Mouse (Mus musculus): Measurements from ENCODE around the gene Lrrn2. TPM values are rescaled to one million over a fixed set of nuclear protein-coding genes. Genes with fewer than 3 reads are reported as not detected.
A peak's percentile ranks its signal among the peaks of the same experiment; 100 is the strongest.

Lrrn2 gene
- polyA plus RNA-seq, 1 experiment from 2014 or later = 7.0 TPM

DNA sequence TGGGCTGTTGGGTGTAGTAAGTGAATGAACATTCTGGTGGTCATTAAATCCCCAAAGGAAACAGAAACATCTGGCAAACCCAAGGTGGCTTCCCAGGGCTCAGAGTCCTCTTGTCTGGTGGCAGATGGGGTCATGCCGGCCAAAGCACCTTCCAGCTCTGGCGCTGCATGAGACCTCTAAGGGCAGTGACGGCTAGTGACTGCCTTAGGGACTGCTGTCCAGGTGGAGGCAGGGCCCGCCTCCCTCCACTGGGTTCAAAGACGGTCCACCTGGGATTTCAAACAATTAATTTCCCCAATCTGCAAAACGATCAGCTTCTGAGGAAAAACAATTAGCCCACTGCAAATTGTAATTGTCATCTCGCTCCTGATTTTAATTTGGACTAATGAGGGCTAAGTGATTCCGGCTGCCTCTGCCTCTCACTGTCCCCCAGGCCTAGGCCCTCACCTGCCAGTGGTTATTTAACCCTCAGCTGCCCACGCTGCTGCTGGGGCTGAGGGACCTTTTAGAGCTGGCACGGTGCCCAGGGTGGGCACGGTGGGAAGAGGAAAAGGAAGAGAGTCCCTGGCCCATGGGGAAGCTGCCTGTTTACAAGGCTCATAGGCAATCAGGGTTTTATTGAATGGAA lies 30.5 kb downstream of the Lrrn2 start:
- ATAC-seq (ENCODE audit: low read depth) = no peak
- WGBS = 34% methylated on average over 11 of the region's 11 CpGs
- Histone ChIP-seq H3K9ac (ENCODE audit: low read depth, low read length) (no peak overlapping the region), H3K36me3 (ENCODE audit: control insufficient read depth, insufficient read depth, low read length) (no peaks in the 10 kb centered on the region), H3K27me3 (replicated peaks; ENCODE audit: control insufficient read depth, insufficient read depth, low read length) (no peaks in the 10 kb centered on the region), H3K9me3 (ENCODE audit: control insufficient read depth, low read length) (no peaks in the 10 kb centered on the region), H3K4me2 (ENCODE audit: low read depth, low read length) (no peak overlapping the region), H3K27ac (replicated peaks; ENCODE audit: low read depth, low read length) (no peak overlapping the region), H3K4me1 (ENCODE audit: control insufficient read depth, insufficient read depth, low read length) (no peaks in the 10 kb centered on the region), H3K4me3 (ENCODE audit: low read depth, low read length) (no peak overlapping the region)
- no peak for DNase-seq (ENCODE audit: low spot score)

DNA sequence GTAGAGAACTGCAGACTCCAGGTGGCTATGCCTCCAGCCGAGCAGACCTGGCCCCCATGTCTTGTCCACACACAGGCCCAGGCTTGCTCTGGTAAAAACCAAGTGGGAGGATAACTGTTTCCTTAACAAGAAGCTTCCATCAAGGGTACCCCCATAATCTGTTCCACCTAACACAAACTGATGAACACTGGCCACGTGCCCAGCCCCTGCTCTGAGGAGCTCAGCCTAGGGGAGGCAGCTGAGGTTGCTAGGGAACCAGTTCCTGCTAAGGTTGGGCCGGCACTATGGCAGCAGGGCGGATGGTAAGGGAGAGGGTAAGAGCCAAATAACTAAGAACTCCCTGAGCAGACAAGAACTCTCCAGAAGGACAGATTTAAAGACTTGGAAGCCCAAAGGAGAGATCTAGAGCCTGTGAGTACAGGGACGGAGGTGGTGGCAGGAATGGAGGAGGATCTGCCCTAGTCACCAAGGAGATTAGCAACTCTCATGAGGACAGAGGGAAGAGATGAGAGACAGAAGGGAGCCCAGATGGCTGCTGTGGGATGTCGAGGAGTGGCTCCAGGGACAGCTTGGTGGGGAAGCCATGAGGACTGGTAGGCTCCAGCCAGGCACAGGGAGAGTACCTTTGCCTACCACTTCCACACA lies 35.9 kb downstream of the Lrrn2 start:
- Histone ChIP-seq H3K27me3 (replicated peaks; ENCODE audit: control insufficient read depth, insufficient read depth, low read length) (no peaks in the 10 kb centered on the region; the same call in 1 of the 2 replicates), H3K4me3 (ENCODE audit: low read depth, low read length) (no peak overlapping the region), H3K9me3 (ENCODE audit: control insufficient read depth, low read length) (no peaks in the 10 kb centered on the region), H3K9ac (ENCODE audit: low read depth, low read length) (no peak overlapping the region), H3K4me1 (ENCODE audit: control insufficient read depth, insufficient read depth, low read length) (peaks cover 2% of the 10 kb centered on the region; the same call in 1 of the 2 replicates), H3K36me3 (ENCODE audit: control insufficient read depth, insufficient read depth, low read length) (no peaks in the 10 kb centered on the region), H3K27ac (replicated peaks; ENCODE audit: low read depth, low read length) (no peak overlapping the region), H3K4me2 (ENCODE audit: low read depth, low read length) (no peak overlapping the region)
- WGBS = 54% methylated on average over 6 of the region's 6 CpGs
- no peak for DNase-seq (ENCODE audit: low spot score)
- ATAC-seq (ENCODE audit: low read depth) = peak; percentile 77

DNA sequence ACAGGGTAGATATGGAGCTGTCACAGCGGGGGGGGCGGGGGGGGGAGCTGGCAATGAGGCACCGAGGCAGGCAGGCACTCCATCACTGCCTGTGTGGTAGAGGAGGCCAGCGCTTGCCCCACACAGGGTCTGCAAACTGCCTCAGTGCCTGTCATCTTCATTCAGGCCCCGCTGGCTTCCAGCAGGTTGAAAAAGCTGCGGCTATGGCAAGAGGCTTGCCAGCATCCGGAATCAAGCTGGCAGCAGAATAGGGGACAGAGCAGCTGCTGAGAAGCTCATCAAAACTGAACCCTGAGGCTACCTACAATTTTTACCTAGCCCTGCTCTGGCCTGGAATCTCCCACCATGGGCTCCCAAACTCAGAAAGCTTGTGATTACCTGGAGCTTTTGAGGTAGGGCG lies 37.5 kb downstream of the Lrrn2 start:
- Histone ChIP-seq H3K4me3 (ENCODE audit: low read depth, low read length) (no peak overlapping the region), H3K27ac (replicated peaks; ENCODE audit: low read depth, low read length) (no peak overlapping the region), H3K27me3 (replicated peaks; ENCODE audit: control insufficient read depth, insufficient read depth, low read length) (no peaks in the 10 kb centered on the region; the same call in 1 of the 2 replicates), H3K4me2 (ENCODE audit: low read depth, low read length) (no peak overlapping the region), H3K9me3 (ENCODE audit: control insufficient read depth, low read length) (no peaks in the 10 kb centered on the region), H3K4me1 (ENCODE audit: control insufficient read depth, insufficient read depth, low read length) (peaks cover 7% of the 10 kb centered on the region; the same call in 1 of the 2 replicates), H3K36me3 (ENCODE audit: control insufficient read depth, insufficient read depth, low read length) (no peaks in the 10 kb centered on the region), H3K9ac (ENCODE audit: low read depth, low read length) (no peak overlapping the region)
- no peak for DNase-seq (ENCODE audit: low spot score)
- WGBS = 13% methylated on average over 8 of the region's 8 CpGs
- no peak for ATAC-seq (ENCODE audit: low read depth)

DNA sequence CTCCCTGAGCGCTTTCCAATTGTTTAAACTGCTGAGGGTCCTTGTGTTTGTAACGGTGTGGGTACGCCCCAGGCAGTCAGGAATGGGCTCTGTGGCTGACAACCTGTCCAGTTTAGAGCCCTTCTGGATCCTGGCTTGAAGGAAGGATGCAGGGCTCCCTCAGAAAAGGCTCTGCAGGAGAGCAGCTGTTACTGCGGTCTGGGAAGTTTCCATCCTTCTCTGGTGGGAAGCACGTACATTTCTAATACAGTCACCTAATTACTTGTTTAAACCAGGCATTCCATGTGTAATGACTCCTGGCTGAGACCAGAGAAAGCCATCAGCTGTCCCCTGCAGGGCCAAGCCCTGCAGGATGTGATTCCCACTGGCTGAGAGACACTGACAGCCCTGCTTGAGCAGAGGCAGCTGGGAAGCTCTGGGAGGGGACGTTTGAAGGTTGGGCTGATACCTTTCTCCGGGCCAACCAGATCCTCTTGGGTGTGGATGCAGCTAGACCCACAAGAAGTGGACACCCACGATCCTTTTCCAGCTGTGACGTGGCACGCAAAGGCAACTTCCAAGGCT lies 38.1 kb downstream of the Lrrn2 start:
- no peak overlapping the region for H3K4me2 ChIP-seq (ENCODE audit: low read depth, low read length)
- no peak for ATAC-seq (ENCODE audit: low read depth)
- H3K27me3 ChIP-seq (replicated peaks; ENCODE audit: control insufficient read depth, insufficient read depth, low read length) = no peaks in the 10 kb centered on the region; the same call in 1 of the 2 replicates
- no peaks in the 10 kb centered on the region for H3K9me3 ChIP-seq (ENCODE audit: control insufficient read depth, low read length)
- WGBS = 11% methylated on average over 10 of the region's 10 CpGs
- H3K9ac ChIP-seq (ENCODE audit: low read depth, low read length) = no peak overlapping the region
- H3K4me3 ChIP-seq (ENCODE audit: low read depth, low read length) = no peak overlapping the region
- no peaks in the 10 kb centered on the region for H3K36me3 ChIP-seq (ENCODE audit: control insufficient read depth, insufficient read depth, low read length)
- peaks cover 7% of the 10 kb centered on the region; the same call in 1 of the 2 replicates for H3K4me1 ChIP-seq (ENCODE audit: control insufficient read depth, insufficient read depth, low read length)
- DNase-seq (ENCODE audit: low spot score) = no peak
- no peak overlapping the region for H3K27ac ChIP-seq (replicated peaks; ENCODE audit: low read depth, low read length)

DNA sequence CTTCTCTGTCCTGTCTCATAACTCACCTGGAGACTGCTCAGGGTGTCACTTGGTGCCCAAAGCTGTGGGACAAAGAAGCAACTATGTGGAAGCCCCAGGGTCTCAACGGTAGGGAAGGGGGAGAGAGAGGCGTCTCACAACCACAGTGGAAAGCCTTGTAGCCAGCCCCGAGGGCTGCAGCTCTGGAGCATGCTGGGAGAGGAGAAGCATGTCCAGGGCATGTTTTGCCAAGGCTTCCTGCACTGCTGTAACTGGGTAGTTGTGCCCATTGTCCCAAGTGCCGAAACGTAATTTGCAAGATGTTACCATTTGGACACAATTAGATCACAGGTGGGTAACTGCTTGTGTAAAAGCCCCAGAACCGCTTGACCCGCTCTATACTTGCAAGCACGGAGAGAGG lies 39.2 kb downstream of the Lrrn2 start:
- no peak for DNase-seq (ENCODE audit: low spot score)
- no peaks in the 10 kb centered on the region; the same call in 1 of the 2 replicates for H3K27me3 ChIP-seq (replicated peaks; ENCODE audit: control insufficient read depth, insufficient read depth, low read length)
- no peaks in the 10 kb centered on the region for H3K9me3 ChIP-seq (ENCODE audit: control insufficient read depth, low read length)
- H3K36me3 ChIP-seq (ENCODE audit: control insufficient read depth, insufficient read depth, low read length) = no peaks in the 10 kb centered on the region
- H3K4me2 ChIP-seq (ENCODE audit: low read depth, low read length) = no peak overlapping the region
- H3K27ac ChIP-seq (replicated peaks; ENCODE audit: low read depth, low read length) = no peak overlapping the region
- no peak overlapping the region for H3K4me3 ChIP-seq (ENCODE audit: low read depth, low read length)
- H3K4me1 ChIP-seq (ENCODE audit: control insufficient read depth, insufficient read depth, low read length) = peaks cover 7% of the 10 kb centered on the region; the same call in 1 of the 2 replicates
- WGBS = 74% methylated on average over 8 of the region's 8 CpGs
- H3K9ac ChIP-seq (ENCODE audit: low read depth, low read length) = no peak overlapping the region
- no peak for ATAC-seq (ENCODE audit: low read depth)

DNA sequence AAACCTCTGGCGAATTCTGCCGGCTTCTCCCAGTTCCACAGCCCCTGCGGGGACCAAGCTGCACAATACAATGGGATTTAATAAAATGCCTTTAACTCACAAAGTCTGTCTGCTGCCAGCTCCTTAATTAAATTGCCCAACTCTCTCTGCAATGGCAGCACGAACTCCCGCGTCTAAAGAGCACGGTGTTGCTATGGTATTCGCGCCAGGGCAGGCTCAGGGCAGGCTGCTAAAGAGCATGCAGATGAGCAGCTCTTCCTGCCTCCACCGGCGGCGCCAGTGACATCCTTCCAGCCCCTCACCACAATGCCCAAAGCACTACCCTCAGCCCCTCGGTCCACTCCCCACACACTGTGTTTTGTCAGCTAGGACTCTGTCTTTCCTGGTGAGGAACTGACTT lies 41.0 kb downstream of the Lrrn2 start:
- H3K27me3 ChIP-seq (replicated peaks; ENCODE audit: control insufficient read depth, insufficient read depth, low read length) = no peaks in the 10 kb centered on the region; the same call in 1 of the 2 replicates
- H3K9me3 ChIP-seq (ENCODE audit: control insufficient read depth, low read length) = no peaks in the 10 kb centered on the region
- no peak overlapping the region for H3K27ac ChIP-seq (replicated peaks; ENCODE audit: low read depth, low read length)
- WGBS = 11% methylated on average over 13 of the region's 13 CpGs
- H3K4me3 ChIP-seq (ENCODE audit: low read depth, low read length) = no peak overlapping the region
- DNase-seq (ENCODE audit: low spot score) (no peak), ATAC-seq (ENCODE audit: low read depth) (peak; percentile 24; the same call in 1 of the 2 replicates)
- no peak overlapping the region for H3K9ac ChIP-seq (ENCODE audit: low read depth, low read length)
- peak overlapping the region; percentile 32; the same call in 1 of the 2 replicates for H3K4me2 ChIP-seq (ENCODE audit: low read depth, low read length)
- H3K36me3 ChIP-seq (ENCODE audit: control insufficient read depth, insufficient read depth, low read length) = no peaks in the 10 kb centered on the region
- peaks cover 7% of the 10 kb centered on the region; the same call in 1 of the 2 replicates for H3K4me1 ChIP-seq (ENCODE audit: control insufficient read depth, insufficient read depth, low read length)

DNA sequence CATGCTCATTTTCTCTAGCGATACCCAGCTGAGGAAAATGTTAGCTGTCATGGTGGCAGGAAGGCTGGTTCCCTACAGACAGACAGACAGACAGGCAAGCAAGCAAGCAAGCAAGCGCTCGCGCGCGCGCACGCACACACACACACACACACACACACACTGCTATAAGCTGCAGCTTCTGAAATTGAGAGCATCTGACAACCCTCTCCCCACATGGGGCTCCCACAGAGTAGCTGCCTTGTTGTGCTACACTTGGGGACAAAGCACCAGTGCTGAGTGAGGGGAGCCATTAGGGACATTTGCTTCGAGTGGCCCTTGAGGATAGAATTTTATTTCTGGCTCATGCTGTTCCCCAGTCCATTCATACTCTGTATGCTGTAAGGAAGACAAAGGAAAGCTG lies 42.2 kb downstream of the Lrrn2 start:
- Histone ChIP-seq H3K4me3 (ENCODE audit: low read depth, low read length) (no peak overlapping the region), H3K27me3 (replicated peaks; ENCODE audit: control insufficient read depth, insufficient read depth, low read length) (no peaks in the 10 kb centered on the region; the same call in 1 of the 2 replicates), H3K36me3 (ENCODE audit: control insufficient read depth, insufficient read depth, low read length) (no peaks in the 10 kb centered on the region), H3K9me3 (ENCODE audit: control insufficient read depth, low read length) (no peaks in the 10 kb centered on the region), H3K4me2 (ENCODE audit: low read depth, low read length) (no peak overlapping the region), H3K4me1 (ENCODE audit: control insufficient read depth, insufficient read depth, low read length) (peaks cover 7% of the 10 kb centered on the region; the same call in 1 of the 2 replicates), H3K9ac (ENCODE audit: low read depth, low read length) (no peak overlapping the region), H3K27ac (replicated peaks; ENCODE audit: low read depth, low read length) (no peak overlapping the region)
- ATAC-seq (ENCODE audit: low read depth) = no peak
- 78% methylated on average over 9 of the region's 9 CpGs for WGBS
- DNase-seq (ENCODE audit: low spot score) = no peak

DNA sequence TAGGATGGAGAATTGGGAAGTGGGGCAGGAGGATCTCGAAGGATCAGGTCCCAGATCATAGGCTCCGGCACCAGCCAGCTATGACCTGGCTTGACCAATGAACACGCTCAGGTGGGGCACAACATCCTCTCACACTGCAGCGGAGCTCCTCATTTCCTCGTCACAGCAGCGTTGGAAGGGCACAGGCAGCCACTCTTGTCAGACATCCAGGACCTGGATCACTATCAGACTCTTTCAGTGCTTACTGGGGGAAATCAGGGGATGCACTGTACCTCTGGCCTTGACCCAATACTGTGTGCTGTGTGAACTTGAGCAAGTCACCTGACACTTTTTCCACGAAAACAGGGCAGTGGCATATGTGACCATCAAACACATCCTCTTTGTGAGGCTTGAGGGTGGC lies 45.2 kb downstream of the Lrrn2 start:
- DNase-seq (ENCODE audit: low spot score) (no peak), ATAC-seq (ENCODE audit: low read depth) (no peak)
- Histone ChIP-seq H3K4me1 (ENCODE audit: control insufficient read depth, insufficient read depth, low read length) (peaks cover 7% of the 10 kb centered on the region; the same call in 1 of the 2 replicates), H3K4me3 (ENCODE audit: low read depth, low read length) (no peak overlapping the region), H3K4me2 (ENCODE audit: low read depth, low read length) (no peak overlapping the region), H3K27ac (replicated peaks; ENCODE audit: low read depth, low read length) (no peak overlapping the region), H3K27me3 (replicated peaks; ENCODE audit: control insufficient read depth, insufficient read depth, low read length) (no peaks in the 10 kb centered on the region), H3K36me3 (ENCODE audit: control insufficient read depth, insufficient read depth, low read length) (no peaks in the 10 kb centered on the region), H3K9me3 (ENCODE audit: control insufficient read depth, low read length) (no peaks in the 10 kb centered on the region), H3K9ac (ENCODE audit: low read depth, low read length) (no peak overlapping the region)
- 71% methylated on average over 7 of the region's 7 CpGs for whole genome bisulfite sequencing
